In the genomic region with DNA sequence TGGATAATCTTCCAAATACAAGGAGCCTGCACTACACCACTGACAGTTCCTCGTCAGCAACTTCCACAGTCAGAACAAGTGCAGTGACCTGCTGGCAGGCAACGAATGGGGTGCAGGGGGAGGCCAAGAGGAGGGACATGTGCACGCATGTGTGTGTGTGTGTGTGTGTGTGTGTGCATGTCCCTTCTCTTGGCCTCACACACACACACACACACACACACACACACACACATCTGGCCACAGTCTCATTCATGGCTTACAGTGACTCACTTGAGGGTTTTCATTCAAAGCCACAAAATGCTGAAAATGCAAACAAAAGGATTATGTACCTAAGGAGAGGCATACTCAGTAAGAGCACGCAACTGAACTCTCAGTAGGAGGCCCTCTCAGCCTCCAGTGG, we compare ENCODE assay signal across 14 mouse cellular contexts.
DNase-seq lines count a peak whose midpoint lies in the region; ATAC-seq and TF ChIP-seq lines count a peak whose summit lies in the region.
"Had no signal": no experiment of that assay in that cellular context is flagged by ENCODE, and none has a peak within 500 bp of the region (broad histone marks: within the 10 kb centered on the region; RNA-seq: fewer than 3 reads in every experiment).

No protein-coding gene starts in this region.

- no peak for DNase-seq in forebrain, embryonic 10.5 days (ENCODE audit: extremely low spot score, low spot score)
- no peak for DNase-seq in forebrain, postnatal 0 days
- no peak for DNase-seq in midbrain, embryonic 10.5 days (ENCODE audit: low spot score)
- DNase-seq in midbrain, postnatal 0 days (ENCODE audit: low spot score) = no peak
- DNase-seq in T-cell, adult 2 months (ENCODE audit: low spot score) = no peak
- DNase-seq: B cell, adult 2 months had no signal

- H3K27me3 ChIP-seq in forebrain, embryonic 10.5 days (ENCODE audit: poor library complexity, severe bottlenecking) = no peaks in the 10 kb centered on the region
- no peaks in the 10 kb centered on the region for H3K27me3 ChIP-seq in forebrain, postnatal 0 days (ENCODE audit: insufficient read depth, low read length)
- no peaks in the 10 kb centered on the region for H3K27me3 ChIP-seq in midbrain, embryonic 10.5 days (ENCODE audit: low read depth, poor library complexity, severe bottlenecking)
- H3K27me3 ChIP-seq in midbrain, postnatal 0 days (ENCODE audit: insufficient read depth, low read length) = no peaks in the 10 kb centered on the region
- H3K27me3 ChIP-seq in lung, embryonic 15.5 days = no peaks in the 10 kb centered on the region
- no peaks in the 10 kb centered on the region for H3K27me3 ChIP-seq in stomach, embryonic 16.5 days (ENCODE audit: control insufficient read depth, insufficient read depth, low read length)
- H3K27me3 ChIP-seq: heart, embryonic 12.5 days; neural tube, embryonic 15.5 days had no signal

- no peak overlapping the region for H3K9ac ChIP-seq in forebrain, postnatal 0 days
- no peak overlapping the region for H3K9ac ChIP-seq in midbrain, postnatal 0 days (replicated peaks; ENCODE audit: low read length, poor library complexity, severe bottlenecking)
- H3K9ac ChIP-seq in lung, embryonic 15.5 days = no peak overlapping the region
- peak overlapping the region; percentile 32; the same call in 1 of the 2 replicates for H3K9ac ChIP-seq in stomach, embryonic 16.5 days (ENCODE audit: low read length)
- H3K9ac ChIP-seq: heart, embryonic 12.5 days; liver, embryonic 14.5 days; neural tube, embryonic 15.5 days had no signal

- H3K4me1 ChIP-seq in forebrain, embryonic 10.5 days = peaks cover 52% of the 10 kb centered on the region
- H3K4me1 ChIP-seq in forebrain, postnatal 0 days (ENCODE audit: insufficient read depth) = no peaks in the 10 kb centered on the region
- peaks cover 40% of the 10 kb centered on the region for H3K4me1 ChIP-seq in midbrain, embryonic 10.5 days
- no peaks in the 10 kb centered on the region for H3K4me1 ChIP-seq in midbrain, postnatal 0 days (ENCODE audit: insufficient read depth, low read length)
- peaks cover 54% of the 10 kb centered on the region for H3K4me1 ChIP-seq in lung, embryonic 15.5 days
- H3K4me1 ChIP-seq in stomach, embryonic 16.5 days (ENCODE audit: control insufficient read depth, insufficient read depth, low read length) = peaks cover 76% of the 10 kb centered on the region

- no peak overlapping the region for H3K4me2 ChIP-seq in forebrain, postnatal 0 days (ENCODE audit: low read depth)
- H3K4me2 ChIP-seq in midbrain, postnatal 0 days (ENCODE audit: low read depth, low read length, poor library complexity, severe bottlenecking) = no peak overlapping the region
- no peak overlapping the region; the same call in 1 of the 2 replicates for H3K4me2 ChIP-seq in lung, embryonic 15.5 days
- peak overlapping the region; percentile 32; the same call in 1 of the 2 replicates for H3K4me2 ChIP-seq in stomach, embryonic 16.5 days (ENCODE audit: low read depth, low read length)
- H3K4me2 ChIP-seq: heart, embryonic 12.5 days; neural tube, embryonic 15.5 days had no signal

- peak overlapping the region; percentile 2; the same call in 1 of the 2 replicates for H3K27ac ChIP-seq in forebrain, embryonic 10.5 days
- H3K27ac ChIP-seq in forebrain, postnatal 0 days (ENCODE audit: low read depth, low read length) = no peak overlapping the region
- peak overlapping the region; percentile 52 for H3K27ac ChIP-seq in midbrain, embryonic 10.5 days (replicated peaks)
- no peak overlapping the region for H3K27ac ChIP-seq in midbrain, postnatal 0 days (ENCODE audit: low read depth, low read length)
- peak overlapping the region; percentile 43 for H3K27ac ChIP-seq in lung, embryonic 15.5 days
- peak overlapping the region; percentile 73 for H3K27ac ChIP-seq in stomach, embryonic 16.5 days (ENCODE audit: low read length)
- H3K27ac ChIP-seq: layer of hippocampus, adult 2 months; liver, embryonic 14.5 days; neural tube, embryonic 15.5 days had no signal

- ATAC-seq in forebrain, postnatal 0 days = no peak; the same call in 1 of the 2 replicates
- ATAC-seq in midbrain, postnatal 0 days (ENCODE audit: low FRiP score) = no peak; the same call in 1 of the 2 replicates
- ATAC-seq in lung, embryonic 15.5 days (ENCODE audit: borderline replicate concordance, extremely low read depth, low FRiP score, low TSS enrichment) = peak; percentile 12; the same call in 1 of the 2 replicates
- peak; percentile 87 for ATAC-seq in stomach, embryonic 16.5 days (ENCODE audit: insufficient read depth, low FRiP score)
- no peak for ATAC-seq in cerebellum, adult (ENCODE audit: insufficient number of reproducible peaks, low FRiP score, low TSS enrichment)

- H3K4me3 ChIP-seq in forebrain, embryonic 10.5 days = no peak overlapping the region
- no peak overlapping the region for H3K4me3 ChIP-seq in forebrain, postnatal 0 days (ENCODE audit: low read depth, low read length)
- H3K4me3 ChIP-seq in midbrain, embryonic 10.5 days = no peak overlapping the region
- H3K4me3 ChIP-seq in midbrain, postnatal 0 days (ENCODE audit: low read depth, low read length) = no peak overlapping the region
- no peak overlapping the region for H3K4me3 ChIP-seq in lung, embryonic 15.5 days
- no peak overlapping the region for H3K4me3 ChIP-seq in stomach, embryonic 16.5 days (replicated peaks; ENCODE audit: low read length)
- H3K4me3 ChIP-seq: erythroblast, embryonic 14.5 days; heart, embryonic 12.5 days; neural tube, embryonic 15.5 days had no signal

- no peaks in the 10 kb centered on the region for H3K9me3 ChIP-seq in forebrain, embryonic 10.5 days
- H3K9me3 ChIP-seq in forebrain, postnatal 0 days (ENCODE audit: low read length) = no peaks in the 10 kb centered on the region
- no peaks in the 10 kb centered on the region for H3K9me3 ChIP-seq in midbrain, embryonic 10.5 days (replicated peaks)
- H3K9me3 ChIP-seq in midbrain, postnatal 0 days (ENCODE audit: low read length) = no peaks in the 10 kb centered on the region
- H3K9me3 ChIP-seq in lung, embryonic 15.5 days = no peaks in the 10 kb centered on the region
- no peaks in the 10 kb centered on the region for H3K9me3 ChIP-seq in stomach, embryonic 16.5 days (replicated peaks; ENCODE audit: control insufficient read depth, low read length)
- H3K9me3 ChIP-seq: heart, embryonic 12.5 days; neural tube, embryonic 15.5 days had no signal

- no peaks in the 10 kb centered on the region for H3K36me3 ChIP-seq in forebrain, embryonic 10.5 days (replicated peaks)
- H3K36me3 ChIP-seq in forebrain, postnatal 0 days (ENCODE audit: insufficient read depth) = no peaks in the 10 kb centered on the region
- no peaks in the 10 kb centered on the region for H3K36me3 ChIP-seq in midbrain, embryonic 10.5 days
- no peaks in the 10 kb centered on the region for H3K36me3 ChIP-seq in midbrain, postnatal 0 days (ENCODE audit: insufficient read depth, low read length)
- H3K36me3 ChIP-seq in lung, embryonic 15.5 days = no peaks in the 10 kb centered on the region
- H3K36me3 ChIP-seq in stomach, embryonic 16.5 days (ENCODE audit: control insufficient read depth, insufficient read depth, low read length) = no peaks in the 10 kb centered on the region
- H3K36me3 ChIP-seq: heart, embryonic 12.5 days; neural tube, embryonic 15.5 days had no signal

- no peak for TF ChIP-seq CTCF in forebrain, postnatal 0 days (IDR thresholded peaks at IDR 0.05; ENCODE audit: low read depth)
- TF ChIP-seq CTCF in midbrain, postnatal 0 days (IDR thresholded peaks at IDR 0.05) = no peak

- 43% methylated on average over 4 of the region's 4 CpGs for WGBS in forebrain, embryonic 10.5 days
- 26% methylated on average over 4 of the region's 4 CpGs for WGBS in forebrain, postnatal 0 days
- WGBS in midbrain, embryonic 10.5 days = 48% methylated on average over 4 of the region's 4 CpGs
- 20% methylated on average over 4 of the region's 4 CpGs for WGBS in midbrain, postnatal 0 days
- 34% methylated on average over 4 of the region's 4 CpGs for WGBS in lung, embryonic 15.5 days
- 22% methylated on average over 4 of the region's 4 CpGs for WGBS in stomach, embryonic 16.5 days

Comparison
In these comparisons a context has a peak if more than half of its experiments do, and no peak if none do; other contexts are left out.
1. H3K27ac ChIP-seq: peak in forebrain, embryonic 10.5 days (single experiment), midbrain, embryonic 10.5 days (single experiment), lung, embryonic 15.5 days (single experiment) and stomach, embryonic 16.5 days (single experiment); none in forebrain, postnatal 0 days (single experiment) and midbrain, postnatal 0 days (single experiment).
2. ATAC-seq: peak in lung, embryonic 15.5 days (single experiment) and stomach, embryonic 16.5 days (single experiment); none in forebrain, postnatal 0 days (single experiment), midbrain, postnatal 0 days (single experiment) and cerebellum, adult (single experiment).